Mouse (Mus musculus): ENCODE data around the gene Plce1.

Gene Plce1

DNA sequence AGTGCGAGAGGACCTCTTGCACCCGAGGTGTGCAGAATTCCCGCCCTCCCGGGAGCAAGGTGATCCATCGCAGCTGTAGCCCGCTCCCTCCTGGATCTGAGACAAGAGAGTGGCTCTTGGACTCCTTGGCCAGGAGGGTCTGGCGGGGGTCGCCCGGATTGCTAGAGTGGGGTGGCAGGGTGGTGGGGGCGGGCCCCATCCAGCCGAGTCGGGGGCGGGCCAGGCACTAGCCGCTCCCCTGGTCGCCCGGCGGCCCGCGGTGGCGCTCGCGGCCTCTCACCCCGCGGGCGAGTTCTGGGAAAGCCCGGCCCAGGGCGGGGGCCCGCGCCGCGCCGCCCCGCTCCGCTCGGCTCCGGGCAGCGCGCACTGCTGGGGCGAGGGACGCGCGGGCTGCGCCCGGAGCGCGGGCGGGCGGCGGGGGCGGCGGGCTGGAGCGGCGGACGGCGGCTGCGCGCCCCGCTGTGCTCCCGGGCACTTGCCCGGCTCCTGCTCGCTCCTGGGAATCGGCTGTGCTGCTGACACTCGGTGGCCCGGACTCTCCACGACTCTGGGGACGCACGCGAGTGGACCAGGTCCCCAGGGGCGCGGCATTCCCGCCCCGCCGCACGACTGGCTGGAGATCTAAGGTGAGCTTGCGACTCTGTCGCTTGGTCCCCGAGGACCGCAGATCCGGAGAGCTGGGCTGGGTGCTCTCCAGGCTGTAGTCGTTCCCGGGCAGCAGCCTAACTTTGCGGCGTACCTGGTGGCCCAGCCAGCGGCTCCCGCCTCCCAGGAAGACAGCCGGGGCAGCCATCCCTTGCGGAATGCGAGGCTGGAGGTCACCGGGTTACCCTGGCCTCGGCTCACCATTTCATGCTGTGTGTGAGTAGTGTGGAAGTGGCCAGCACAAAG is at the start of gene Plce1:
Gene Plce1, plus strand, starts transcription at position 379 of the 891 bp plus-strand sequence.
- no peak for DNase-seq (ENCODE audit: low spot score)

DNA sequence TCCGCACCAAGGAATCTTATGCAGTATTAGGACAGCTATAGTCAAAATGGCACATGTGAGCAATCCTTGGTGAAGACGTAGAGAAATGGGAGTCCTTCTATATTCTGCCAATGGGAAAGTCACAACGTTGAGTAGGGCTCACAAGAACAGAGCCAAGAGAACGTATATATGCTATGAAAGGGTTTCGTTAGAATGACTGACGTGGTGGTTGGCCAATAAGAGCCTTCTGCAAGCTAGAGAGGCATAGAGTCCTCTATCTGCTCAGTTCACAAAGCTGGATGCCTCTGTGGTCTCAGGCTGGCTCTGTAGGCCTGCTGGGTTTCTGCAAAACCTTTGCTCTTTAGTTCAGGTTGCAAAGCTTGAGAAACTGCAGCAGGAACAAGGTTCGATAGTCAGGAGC is 49.6 kb upstream of the Plce1 start:
- DNase-seq (ENCODE audit: low spot score): no peak

DNA sequence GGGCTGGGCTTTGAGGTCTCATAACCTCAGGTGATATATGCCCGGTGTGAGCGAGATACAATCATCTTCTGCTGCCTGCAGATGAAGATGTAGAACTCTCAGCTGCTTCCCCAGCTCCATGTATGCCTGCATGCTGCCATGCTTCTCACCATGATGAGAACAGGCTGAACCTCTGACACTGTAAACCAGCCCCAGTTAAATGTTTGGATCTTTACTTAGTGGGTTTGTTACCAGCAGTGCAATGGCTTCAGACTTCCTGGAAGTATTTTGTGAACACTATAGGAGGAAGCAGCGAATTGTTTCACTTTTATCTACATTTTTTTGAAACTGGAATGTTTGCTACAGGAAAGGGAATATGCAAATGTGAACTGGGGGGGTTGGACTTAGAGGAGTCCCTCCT is 48.9 kb upstream of the Plce1 start:
- no peak for DNase-seq (ENCODE audit: low spot score)

DNA sequence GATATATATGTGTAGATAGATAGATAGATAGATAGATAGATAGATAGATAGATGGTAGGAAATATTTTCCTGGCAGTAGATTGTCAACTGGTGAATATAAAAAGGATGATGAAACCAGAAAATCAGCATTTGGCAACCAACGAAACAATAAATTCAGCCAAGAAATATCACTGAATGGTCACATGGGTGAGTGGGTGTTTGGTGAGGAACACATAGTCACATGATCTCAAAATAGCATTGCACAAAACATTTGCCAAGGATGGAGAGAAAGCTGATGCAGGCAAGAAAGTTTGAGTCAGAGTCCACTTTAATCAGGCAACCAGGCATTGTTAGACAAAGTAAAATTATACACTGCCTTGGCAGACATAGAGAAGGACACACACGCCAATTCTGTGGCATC is 47.5 kb upstream of the Plce1 start:
- DNase-seq (ENCODE audit: low spot score): no peak

DNA sequence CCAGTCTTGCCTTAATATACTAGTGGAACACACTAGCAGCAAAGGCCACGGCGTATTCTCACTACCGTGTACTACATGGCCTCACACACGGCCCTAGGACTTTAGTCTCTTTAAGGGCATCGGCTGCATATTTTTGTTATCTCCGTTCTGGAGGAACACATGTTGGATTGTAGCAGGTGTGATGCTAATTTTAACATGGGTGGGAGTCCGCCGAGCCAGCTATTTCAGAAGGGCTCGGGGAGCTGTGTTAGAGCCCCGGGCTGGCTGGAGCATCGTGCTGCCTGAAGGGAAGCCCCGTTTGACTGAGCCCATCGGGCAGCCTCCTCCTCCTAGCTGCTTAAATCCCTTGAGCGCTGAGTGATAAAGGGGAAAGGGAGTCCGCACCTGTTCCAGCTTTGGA is 45.7 kb upstream of the Plce1 start:
- DNase-seq (ENCODE audit: low spot score): no peak

DNA sequence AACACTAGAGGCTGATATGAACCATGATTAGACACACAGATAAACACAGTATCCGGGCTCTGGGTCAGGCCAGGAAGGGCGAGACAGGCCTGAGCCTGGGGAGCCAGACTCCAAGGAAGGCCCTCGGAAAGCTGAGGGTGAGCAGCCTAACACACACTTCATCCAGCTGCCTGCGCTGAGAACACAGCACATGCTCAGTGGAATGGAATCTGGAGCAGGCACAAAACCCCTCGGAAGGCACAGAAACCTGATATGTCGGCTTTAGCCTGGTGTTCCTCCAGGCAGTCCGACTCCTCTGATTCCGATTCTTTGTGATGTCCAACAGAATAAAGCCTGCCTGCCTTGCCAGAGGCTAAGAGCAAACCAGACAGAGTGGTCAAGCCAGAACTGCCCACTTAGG is 39.0 kb upstream of the Plce1 start:
- DNase-seq (ENCODE audit: low spot score): no peak

DNA sequence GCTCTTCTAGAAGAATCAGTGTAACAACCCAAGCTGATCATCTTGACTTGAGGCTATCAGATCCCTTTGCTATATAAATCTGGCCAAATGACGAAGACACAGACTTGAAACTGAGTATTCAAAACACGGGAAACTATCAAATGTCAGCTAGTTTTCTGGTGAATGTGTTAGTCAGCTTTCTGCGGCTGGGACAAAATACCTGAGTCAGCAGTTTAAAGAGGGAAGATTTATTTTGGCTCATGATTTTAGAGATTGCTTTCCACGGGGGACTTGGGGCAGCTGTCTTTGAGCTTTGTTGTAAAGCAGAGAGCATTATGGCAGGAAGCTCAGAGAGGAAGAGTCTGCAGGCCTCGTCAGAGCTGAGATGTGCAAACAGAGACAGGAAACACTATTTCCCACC is 35.2 kb upstream of the Plce1 start:
- no peak for DNase-seq (ENCODE audit: low spot score)

DNA sequence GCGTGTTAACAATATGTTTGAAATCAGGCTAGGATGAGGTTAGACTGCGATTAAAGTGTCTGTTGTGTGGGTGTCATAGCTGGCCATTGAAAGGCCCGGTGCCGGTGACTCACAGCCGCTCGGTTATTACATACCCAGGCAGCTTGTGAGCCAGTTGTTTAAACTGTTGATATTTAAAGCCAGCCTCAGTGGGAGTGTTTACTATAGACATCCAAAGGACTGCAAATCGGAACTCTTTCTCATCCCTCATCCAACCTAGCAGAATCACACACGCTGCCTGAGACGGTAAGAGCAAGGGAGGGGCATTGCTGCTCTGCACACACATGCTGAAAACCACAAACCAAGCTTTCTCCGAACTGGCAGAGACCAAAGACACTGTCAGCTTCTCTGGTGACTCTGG is 25.7 kb upstream of the Plce1 start:
- DNase-seq (ENCODE audit: low spot score): no peak

DNA sequence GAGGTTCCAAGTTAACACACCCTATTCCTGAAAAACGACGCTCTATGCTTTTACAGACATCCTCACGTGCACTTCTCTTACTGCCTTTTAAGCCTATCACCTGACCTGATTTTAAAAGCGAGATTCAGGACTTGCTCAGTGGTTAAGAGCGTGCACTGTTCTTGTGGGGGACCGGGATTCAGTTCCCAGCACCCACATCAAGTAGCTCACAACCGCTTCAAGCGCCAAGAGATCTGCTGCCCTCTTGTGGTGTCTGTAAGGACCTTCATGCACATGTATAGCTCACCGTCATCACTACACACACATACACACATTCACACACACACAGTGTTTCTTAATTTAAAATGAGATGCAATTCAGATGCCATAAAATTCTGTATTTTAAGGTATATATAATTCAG is 21.9 kb upstream of the Plce1 start:
- DNase-seq (ENCODE audit: low spot score): no peak

DNA sequence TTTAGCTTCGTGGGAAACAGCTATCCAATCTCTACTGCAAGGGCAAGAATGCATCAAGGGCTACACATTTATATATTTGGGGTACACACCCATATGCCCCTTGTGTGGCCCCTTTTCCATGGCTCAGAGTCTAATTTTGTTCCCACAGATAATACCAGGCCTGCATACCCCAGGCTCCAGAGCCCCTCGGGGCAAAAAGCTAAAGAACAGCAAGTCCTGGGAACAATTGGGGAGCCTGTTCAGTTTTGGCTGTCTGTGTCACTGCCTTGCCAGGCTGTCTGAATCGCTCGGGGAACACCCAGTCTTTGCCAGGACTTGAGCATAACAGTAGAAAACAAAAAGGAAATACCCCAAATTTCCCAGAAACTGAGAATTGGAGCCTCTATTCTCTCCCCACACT is 20.2 kb upstream of the Plce1 start:
- no peak for DNase-seq (ENCODE audit: low spot score)

DNA sequence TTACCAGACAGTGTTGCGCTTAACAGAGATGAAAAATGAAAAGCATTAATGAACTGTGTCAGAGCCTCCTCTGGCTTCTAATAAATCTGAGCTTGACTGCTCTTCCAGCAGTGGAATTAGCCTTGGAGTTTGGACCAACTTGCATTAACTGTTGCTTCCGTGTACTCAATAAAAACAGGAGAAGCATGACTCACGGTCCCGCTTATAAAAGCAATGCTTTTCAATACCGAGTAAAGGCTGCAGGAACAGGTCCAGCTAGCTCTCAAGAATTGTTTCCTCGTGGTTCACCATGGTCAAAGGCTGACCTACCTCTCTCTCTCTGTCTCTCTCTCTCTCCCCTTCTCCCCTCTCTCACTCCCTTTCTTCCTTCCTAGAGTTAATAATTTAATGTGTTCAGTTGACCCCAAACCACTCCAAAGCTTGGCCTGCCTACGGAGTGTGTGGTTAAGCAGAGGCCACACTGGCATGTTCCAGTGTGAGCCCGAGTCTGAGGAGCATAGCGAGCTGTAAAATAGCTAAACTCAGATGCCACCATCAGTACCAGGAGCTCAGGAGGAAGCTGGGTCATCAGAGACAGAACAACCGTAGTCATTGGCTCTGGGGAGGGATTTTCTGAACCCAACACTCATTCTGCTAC is 10.5 kb upstream of the Plce1 start:
- DNase-seq (ENCODE audit: low spot score): no peak

DNA sequence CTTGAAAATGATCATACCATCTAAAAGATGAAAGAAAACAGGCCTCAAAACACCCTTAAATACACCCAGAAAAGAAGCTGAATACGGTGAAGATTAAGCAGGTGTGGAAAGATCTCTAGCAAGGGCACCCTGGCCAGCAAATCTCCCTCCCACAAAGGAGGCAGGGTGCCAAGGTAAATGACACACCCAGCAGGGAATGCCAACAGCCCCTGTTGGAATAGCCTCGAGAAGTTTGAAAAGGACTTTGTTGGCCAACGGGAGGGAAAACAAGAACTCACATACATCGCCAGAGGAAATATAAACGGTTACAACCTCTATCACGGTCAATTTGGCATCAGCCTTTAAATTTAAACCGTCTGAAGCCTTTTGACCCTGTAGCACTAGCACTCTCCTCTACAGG is 5.5 kb upstream of the Plce1 start:
- DNase-seq (ENCODE audit: low spot score): no peak

DNA sequence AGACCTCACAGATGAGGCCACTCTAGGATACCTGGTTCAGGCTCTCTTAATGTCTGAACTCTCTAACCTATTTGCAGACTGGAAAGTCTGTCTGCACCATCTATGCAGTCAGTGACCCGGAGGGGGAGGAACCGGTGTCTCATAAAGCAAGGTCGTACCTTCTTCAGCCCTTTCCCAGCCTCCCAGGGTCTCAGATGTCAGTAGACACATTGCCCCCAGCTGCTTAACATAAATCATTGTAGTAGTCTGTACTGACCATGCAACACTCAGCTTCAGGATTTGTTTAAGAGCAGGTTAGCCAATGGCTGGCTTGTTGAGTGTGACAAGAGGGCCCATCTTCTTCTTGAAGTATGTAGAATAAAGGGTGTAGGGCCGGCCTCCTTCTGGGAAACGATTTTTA is 2.6 kb upstream of the Plce1 start:
- no peak for DNase-seq (ENCODE audit: low spot score)

DNA sequence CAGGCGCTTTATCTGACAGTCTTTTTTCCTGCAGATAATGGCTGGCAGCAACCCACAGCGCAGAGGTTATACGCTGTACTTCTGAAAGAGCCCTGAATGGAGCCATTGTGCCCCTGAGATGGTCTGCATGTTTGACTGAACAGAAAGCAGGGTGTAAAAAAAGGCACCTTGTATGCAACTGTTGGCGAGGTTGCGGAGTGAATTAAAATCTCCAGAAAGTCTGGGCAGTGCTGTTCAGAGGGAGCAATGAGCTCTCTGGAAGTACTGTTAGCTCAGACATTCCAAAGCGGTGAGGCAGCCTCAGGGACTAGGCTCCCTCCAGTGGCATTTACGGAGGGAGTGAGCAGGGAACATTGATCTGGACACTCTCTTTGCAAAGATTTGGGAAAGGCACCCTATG is 2.0 kb upstream of the Plce1 start:
- DNase-seq (ENCODE audit: low spot score): no peak

DNA sequence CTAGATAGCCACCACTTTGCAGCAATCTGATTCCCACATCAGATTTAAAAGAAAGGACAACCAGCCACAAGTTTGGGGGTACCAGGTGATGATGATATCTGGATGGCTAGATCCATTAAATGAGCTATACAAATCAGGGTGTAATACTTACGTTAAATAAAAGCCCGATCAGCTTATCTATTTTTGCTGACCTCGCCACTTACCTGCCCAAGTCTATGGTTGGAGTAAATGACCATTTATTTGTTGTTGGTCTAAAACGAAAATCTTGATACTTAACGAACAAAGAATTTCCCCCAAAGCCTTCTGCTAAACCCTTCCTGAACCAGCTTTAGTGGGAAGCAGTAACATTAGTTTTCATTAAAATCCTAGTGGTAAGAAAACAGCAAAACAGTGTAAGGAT is 1.4 kb upstream of the Plce1 start:
- DNase-seq (ENCODE audit: low spot score): no peak

DNA sequence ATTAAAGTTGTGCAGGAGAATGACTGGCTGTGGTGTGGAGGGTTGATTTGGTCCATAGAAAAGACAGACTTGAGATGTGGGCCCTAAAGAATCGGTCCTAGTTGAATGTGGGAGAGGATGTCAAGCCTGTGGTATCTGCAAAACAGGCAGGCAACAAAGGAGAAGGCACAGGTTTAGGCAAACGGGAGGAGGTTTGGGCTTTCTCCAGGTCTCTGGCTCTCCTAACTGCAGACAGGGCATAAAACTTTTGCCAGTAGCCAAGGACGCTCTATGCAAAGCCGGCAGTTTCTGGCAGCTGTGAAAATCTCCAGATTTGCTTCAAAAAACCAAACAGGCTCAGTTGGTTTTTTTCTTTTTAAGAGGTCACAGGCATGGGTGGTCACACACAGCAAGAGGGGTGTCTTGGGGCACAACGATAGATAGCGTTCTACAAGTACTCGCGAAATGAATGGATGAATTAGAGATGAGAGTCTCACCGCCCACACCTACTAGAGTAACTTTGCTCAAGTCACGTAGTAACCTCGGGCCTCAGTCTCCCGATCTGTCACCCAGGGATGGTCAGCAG is 671 bp upstream of the Plce1 start:
- DNase-seq (ENCODE audit: low spot score): no peak

DNA sequence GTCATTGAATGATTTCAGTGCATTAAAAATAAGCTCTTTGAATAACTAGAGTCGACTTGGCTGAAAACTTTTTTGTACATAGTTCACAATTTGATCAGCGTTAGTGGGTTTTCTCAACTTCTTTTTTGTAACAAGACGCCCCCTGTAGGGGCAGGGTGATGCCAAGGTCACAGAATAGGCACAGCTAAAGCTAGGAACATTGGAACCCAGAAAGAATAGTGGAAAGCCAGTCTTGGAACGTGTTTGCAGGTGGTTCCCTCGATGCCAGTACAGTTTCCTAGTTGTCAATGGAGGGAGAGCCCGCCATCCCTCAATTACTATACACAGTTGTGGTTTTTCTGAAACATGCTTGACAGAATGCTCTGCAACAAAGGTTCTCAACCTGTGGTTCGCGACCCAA is 997 bp downstream of the Plce1 start:
- DNase-seq (ENCODE audit: low spot score): no peak

DNA sequence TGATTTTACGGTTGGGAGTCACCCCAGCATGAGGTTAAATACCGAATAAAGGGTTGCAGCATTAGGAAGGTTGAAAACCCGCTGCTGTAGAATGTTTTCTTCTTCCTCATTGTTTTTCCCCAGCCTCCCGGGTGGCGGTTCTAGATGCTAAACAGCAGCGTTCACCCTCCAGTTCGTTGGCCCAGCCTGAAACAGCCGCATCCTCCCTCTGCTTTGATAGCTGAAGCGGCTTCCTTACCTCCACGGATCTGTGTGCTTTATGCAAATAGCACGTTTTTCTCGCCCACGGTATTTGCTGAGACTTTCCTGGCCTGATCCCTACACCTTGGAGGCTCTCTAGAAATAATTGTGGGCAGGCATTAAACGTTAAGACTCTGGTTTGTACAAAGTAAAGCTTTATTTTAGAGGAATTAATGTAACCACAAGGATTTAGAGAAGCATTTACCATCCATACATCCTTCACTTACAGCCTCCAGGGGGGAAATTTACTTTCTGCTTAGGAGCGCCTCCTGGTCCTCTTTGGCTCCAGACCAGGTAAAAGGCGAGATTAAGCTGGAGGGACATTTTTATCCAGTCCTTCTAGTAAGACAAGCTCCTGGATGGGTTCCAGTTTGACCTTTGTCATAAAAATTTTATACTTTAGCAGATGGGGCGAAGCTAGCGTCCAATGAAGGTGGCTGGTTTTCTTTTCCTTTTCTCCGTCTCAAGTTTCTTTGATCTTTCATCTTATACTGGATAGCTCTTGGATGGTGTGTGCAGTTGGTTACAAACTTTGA is 1.7 kb downstream of the Plce1 start:
- DNase-seq (ENCODE audit: low spot score): no peak

DNA sequence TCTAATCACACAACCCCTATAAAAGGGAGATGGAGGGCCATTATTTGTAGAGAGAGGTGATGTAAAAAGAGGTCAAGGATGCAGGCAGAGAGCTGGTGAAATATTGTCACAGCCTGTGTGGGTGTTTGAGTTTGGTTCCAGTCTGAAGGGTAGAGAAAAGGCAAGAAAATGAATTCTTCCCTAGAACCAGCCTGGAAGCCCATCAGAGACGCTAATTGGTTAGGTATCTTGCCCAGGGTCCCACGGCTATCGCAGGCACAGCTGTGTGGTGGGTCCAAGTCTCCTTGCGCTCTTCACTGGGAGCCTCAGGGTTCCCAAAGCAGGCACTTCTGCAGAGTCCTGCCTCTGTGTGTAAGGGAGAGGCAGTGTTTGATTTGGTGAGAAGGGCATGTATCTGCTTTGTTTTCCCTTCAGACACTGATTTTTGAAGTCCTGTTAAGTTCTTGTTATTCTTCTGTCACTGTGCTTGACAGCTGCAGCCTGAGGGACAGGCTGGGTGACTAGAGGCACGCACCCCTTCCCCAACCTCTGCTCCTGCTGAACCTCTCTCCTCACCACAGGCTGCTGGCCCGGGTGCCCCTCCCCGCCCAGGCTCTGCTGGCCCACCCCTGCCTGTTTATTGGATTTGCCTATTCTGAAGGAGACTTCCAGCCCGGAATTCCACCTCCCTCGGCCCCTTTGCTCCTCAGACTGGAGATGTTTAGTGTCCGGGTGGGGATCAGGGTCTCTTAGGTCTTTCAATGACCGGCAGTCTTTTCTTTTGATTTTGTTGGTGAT is 5.1 kb downstream of the Plce1 start:
- no peak for DNase-seq (ENCODE audit: low spot score)

DNA sequence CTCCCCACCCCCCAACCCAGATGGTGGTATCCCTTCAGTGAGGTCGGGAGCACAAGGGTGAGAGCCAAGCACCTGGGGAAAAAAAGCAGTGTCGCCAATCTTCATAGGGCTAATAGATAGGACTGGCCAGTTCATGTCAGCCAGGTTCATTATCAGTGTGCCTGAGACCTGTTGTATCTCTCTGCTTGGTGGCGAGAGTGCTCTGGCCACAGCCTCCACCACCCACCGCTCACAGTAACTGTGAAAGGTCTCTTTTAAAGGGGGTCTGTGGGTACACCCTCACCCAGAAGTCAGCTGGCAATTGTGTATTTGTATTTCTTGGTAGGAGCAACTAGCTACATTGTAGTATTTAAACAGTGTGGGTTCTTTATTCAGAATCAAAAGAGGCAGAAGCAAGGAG is 6.6 kb downstream of the Plce1 start:
- DNase-seq (ENCODE audit: low spot score): no peak

DNA sequence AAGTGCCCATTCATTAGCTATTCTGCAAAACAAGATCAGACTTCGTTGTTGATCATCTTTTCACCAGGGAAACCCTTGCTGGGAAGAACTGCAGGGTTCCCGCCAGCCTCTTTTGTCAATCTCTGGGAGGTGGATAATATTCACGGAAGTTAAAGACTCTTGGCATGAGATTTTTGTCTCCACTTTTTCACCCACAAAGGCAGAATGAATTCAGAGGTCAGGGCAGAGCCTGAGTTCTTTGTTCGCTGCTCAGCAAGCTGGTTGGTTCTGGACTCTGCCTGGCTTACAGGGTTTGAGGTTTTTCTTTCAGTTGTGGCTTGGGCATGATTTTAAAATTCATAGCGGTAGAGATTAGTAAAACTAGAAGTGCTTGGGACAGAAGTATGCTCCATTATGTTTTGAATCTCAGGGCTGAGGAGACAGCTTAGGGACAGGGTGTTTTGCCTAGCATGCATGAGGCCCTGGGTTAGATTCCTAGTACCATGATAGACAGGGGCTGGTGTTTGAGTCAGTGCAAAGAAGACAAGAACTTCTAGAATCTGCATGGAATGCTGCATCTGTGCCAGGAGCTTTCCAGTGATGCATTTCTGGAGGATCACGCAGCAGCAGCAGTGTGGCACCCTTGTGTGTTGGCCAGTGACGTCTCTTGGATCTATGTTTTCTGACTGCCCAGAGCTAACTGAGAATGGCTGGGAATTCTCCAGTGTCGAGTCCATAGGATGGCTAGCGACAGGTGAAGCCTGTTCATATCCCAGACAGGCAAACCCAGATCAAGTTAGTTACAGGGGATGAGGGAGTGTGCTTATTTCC is 7.4 kb downstream of the Plce1 start:
- no peak for DNase-seq (ENCODE audit: low spot score)

Measured in MN1 (cell line).